Mouse (Mus musculus): ENCODE data around the gene Mup10.
"Not testable (repeated sequence)": the region's sequence is repeated elsewhere in the genome, so short reads cannot be mapped to it uniquely, and the experiment has no call there.

Gene Mup10

GRCm38 (mm10) chr4:60582099-60582498 is at the start of gene Mup10:
TSS of gene Mup10 (minus strand) at chr4:60582199.
- not testable (repeated sequence) for TF ChIP-seq GATA4 (IDR thresholded peaks at IDR 0.05; ENCODE audit: insufficient replicate concordance, low read length)
